Mouse (Mus musculus) right cerebral cortex, postnatal 10 days (tissue): ENCODE measurements around the gene Srek1.

Experiments
- DNase-seq, 2 experiments: peaks; one replicate each; pipeline ENCODE4 v3.0.0; 2021; ENCODE audit warnings: low spot score in 2 of 2

Srek1 gene

DNA sequence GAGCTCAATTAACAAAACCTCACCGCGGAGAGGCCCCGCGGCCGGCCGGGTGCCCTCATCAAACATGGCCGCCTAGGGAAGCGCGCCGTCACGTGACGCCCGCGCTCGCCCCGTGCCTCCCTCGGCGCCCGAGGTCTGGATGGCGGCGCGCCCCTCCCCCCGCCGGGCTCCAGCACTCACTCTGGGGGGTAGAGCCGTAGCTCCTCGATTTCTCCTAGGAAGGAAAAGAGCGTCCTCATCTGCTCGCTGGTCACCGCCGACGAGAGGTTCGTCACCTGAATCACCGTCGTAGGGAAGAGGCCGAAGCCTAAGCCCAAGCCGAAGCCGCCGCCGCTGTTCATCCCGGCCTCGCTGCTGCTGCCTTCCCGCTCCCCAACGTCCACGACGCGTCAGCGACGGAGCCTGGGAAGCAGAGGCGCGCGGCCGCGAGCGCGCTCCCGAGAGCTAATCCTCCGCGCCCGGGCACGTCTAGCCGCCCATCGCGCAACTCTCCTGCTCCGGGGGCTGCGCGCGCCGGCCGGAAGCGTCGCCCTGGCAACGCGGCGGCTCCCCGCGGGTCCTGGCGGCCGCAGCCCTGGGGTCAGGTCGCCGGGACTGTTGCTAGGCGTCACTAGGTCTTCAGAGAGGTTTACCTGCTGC lies at the start of gene Srek1:
TSS of gene Srek1 (minus strand) at position 490 of the 639 bp plus-strand sequence.
- DNase-seq: peak; percentile 96 to 98

DNA sequence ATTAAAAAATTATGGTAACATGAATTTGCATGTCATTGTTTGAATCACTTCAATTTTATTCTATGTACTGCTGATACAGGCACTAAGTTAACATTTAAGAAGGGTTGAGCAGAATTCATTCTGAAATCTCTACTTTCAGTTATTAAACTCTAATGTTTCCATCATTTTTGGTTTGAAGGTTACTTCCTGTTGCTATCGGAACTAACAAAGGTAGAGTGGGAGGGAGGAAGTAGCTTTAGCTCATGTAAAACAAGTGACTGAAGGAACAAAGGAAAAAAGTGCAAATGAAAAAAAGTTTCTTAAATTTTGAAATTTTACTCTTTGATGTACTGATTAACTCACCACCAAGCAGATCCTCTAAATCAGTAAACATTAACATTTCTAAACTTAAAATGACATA lies 47.9 kb upstream of the Srek1 start:
- DNase-seq: no peak

DNA sequence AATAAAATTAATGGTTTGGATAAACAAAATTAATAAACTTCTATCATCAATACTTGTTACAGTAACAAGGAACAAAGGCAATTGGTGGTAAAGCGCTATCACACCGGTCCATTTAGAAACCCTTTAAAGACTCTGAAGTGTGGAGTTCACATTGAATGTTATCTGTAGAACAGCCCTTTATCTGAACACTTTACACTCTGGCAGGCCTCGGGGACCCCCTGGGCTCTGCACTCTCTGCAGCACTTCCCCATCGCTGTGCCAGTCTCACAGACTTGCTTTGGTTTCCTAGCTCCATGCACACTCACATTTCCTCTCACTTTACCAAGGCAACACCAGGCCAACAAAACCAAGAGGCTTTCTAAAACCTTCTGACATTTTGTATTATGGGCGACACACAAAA lies 45.0 kb upstream of the Srek1 start:
- no peak for DNase-seq

DNA sequence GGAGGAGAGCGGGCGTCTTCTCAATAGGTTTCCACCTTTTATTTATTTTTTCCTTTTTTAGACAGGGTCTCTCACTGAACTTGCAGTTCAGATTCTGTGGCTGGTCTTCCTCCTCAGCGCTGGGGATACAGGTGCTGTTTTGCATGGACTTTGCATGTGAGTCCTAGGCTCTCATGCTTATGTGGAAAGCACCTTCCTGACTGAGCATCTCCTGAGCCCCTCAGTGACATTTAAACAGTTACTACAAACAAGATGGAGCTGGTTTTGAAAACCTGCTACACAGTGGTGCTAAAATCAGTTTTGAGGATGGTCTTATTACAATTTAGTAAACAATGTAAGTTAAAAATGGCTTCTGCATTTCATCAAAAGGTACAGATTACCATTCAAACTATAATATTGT lies 43.5 kb upstream of the Srek1 start:
- no peak for DNase-seq

DNA sequence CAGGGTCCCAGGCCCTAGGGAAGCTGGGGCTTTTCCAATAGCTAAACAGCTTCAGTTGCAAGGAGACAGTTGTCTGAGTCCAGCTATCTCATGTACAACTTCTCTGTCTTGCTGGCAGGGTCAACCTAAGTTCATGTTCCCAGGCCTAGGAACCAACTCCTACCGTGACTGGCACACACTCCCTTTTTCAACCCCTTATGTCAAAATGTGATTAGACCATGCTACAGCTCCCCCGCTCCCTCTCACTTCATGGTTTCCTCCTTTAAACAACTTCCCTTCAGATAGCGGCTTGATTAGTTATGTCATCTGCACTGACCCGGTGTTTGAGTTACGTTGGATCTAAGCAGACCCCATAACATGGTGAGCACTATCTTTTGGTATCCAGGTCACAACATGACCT lies 33.1 kb upstream of the Srek1 start:
- DNase-seq: no peak

DNA sequence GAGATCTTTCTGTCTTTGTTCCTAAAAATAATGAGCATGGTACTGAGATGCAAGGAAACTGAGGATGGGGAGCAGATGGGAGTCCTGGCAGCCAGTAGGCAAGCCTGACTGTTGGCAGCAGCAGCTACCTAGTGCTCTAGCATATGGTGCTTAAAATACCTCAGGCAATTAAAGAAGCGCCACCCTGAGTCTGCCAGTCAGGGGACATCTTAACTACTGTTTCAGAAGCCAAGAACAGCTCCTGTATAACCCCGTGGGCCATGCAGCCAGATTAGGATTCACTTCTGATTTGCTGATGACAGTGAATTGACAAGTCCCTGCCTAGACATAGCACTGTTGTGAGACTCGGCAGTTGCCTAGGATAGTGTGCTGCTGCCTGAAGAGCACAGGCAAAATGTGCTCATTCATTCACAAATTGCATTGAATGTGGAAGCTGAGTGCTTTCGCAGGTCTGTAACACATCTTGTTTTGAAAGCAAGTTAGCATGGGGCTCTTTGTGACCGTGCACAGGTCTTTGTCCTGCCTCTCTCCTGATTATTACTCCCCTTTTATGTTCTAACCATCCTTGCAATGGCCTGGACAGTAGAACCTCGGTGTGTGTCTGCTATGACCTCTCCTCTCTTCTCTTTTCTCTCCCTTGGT lies 31.9 kb upstream of the Srek1 start:
- DNase-seq: peak; percentile 81 to 89

DNA sequence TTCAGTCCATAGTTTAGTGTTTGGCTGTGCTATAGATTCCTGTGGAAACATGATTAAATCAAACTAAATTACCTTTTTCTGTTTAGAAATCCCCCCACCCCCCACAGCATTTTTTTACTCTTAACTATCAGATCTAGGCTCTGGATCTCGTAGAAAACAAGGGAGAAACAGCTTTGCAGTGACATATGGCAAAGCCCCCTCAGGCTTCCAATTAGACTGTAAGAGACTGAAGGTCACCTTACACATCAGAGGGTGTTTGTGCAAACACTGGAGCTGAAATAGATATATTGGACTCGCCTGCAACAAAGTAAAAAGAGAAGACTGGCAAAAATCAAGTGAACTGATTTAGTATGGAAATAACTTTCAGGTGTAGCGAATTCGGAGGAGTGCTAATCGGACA lies 29.3 kb upstream of the Srek1 start:
- no peak for DNase-seq

DNA sequence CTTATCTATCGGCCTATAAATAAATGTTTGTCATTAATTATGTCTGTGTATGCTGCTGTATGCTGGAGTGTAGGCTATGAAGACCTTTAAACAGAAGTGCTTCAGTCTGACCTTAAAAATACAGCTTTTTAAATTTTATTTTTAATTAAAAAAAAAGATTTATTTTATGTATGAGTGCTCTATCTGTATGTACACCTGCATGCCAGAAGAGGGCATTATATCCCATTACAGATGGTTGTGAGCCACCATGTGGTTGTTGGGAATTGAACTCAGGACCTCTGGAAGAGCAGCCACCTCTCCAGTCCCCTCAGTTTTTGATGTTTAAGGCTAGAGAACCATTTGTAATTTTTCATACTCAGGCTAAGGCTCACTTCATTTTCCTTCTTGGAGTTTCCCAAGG lies 26.6 kb upstream of the Srek1 start:
- DNase-seq: no peak

DNA sequence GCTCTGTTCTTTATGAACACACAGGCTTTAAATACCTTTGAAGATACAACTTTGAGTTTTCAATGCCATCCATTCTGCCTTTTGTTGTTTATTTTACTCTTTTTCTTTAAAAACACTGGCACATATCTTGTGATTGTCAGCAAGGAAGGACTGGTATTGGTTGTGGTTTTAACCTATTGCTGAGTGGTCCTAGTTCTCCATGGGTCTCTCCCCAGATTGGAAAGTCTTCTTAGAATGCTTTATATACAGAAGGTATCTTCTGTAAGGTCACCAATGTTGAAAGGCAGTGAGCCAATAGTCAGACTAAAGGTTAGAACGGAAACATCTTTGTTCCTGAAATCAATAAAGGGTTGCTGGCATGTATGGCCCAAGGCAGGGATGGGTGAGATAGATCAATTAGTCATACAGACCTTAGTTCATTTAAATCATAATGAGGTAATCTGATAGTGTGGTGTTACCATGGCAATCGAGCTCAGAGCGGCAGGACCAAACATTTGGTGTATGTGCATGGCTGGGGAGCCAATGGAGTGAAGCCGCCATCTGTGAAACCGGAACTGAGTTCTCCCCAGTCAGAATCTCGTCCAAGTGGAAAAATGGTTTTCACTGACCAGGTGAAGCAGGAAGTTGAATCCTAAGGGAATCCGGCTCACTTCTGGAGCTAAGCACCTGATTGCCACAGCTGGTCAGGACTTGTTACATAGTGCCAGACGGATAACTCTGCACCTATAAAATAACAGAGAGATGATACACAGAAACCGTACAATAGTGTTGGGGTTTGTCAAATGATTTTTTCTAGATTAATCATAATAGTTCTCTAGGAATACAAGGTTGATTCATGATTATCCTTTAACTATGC lies 20.5 kb upstream of the Srek1 start:
- no peak for DNase-seq

DNA sequence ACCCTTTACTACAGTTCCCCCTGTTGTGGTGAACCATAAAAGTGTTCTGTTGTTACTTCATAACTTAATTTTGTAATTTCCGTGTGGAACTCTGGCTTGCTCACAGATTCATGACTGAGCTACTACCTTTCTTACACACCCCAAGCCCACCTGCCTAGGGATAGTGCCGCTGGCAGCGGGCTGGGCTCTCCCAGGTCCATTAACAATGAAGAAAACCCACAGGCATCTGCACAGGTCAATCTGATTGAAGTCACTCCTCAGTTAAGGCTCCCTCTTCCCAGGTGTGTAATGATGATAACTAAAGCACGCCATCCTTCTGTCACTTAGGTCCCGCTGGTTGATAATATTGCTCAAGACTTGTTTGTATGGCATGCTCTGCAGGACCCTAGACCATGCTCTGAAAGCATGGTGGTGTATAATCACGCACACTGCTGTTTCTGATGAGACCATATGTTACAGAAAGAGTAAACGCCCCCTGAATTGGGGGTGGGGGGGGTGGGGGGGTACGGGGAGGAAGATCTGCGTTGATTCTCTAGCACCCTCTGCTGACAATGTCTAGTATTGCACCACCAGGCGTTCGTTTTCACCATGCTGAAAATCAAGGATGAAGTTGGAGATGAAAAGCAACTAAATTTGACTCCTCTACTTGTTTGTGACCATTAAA lies 5.6 kb upstream of the Srek1 start:
- peak in 1 of 2 experiments; percentile 49 for DNase-seq

DNA sequence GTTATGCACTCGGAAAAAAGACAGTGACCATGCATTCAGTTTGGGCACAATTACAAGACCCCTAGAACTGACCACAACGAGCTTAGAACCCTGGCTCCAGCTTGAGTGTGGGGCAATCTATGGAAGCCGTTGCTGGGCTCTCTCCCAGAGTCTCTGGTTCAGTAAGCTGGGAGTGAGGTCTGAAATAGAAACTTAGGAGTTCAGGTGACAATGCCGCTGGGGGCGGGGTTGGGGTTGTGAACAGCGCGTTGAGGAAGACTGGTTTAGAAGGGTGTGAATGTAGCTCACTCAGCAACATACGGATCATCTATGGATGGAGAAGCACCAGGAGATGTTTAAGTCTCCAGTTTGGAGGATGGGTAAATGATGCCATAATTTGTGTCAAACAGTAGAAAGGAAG lies 2.7 kb upstream of the Srek1 start:
- DNase-seq: no peak

DNA sequence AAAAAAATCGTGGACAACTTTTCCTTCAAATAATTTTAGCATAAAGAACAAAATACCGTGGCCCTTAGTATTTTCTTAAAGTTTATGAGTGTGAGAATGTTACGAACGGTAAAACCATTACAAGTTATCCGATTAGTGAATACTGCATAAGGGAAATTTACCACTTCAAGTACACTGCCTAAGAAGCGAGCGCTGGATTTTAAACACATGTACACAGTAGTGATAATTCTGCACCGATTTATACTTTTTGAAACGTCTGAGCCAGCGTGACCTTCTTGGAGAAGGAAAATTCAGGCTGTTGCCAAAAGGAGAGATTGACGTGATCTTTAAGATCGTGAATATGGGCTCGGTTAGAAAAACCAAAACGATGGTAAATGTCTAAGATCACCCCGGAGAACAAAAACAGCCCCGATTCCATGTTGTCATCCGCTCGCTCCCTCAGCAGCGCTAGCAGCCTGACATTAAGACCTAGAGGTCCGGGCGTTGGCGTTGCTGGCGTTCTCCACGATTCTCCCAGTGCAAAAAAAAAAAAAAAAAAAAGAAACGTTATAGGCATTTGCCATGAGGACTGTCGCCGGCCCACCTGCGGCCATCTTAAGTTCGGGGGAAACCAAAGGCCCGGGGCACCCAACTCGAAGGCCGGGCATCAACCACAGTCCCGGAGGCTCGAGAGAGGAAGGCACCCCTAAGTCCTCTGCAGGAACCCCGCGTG lies 845 bp downstream of the Srek1 start:
- DNase-seq: no peak

DNA sequence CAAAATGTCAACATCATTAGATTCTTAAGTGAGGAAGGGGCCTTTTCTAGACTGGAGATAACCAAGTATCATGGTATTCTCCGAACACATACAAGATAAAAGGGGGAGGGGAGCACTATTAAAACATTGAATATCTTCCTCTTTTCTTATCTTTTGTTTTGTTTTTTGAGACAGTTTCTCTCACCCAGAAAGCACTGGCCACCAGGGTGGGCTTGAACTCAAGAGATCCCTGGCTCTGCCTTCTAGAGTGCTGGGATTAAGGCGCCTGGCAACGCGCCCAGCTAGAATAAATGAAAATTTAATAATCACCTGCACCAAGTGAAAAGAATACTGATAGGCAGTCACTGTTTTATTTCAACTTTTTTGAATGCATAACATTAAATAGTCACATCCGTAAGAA lies 1.5 kb downstream of the Srek1 start:
- DNase-seq: peak; percentile 28 to 44

DNA sequence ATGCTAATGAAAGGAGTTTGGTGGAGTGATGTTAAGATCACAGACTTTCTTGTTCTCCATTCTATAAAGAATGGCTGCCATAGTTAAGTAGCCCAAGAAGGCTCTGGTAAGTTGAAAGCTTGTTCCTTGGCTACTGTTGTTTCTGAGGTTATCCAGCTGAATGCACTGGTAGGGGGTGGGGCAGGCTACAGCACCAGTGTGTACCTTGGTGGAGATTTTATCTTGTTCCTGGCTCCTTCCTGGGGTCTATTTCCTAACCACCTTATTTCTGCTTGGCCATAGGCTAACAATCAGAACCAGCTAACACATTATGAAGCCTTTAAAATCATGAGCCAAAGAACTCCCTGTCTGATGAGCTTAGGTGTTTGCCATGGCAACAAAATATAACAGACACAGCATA lies 3.6 kb downstream of the Srek1 start:
- DNase-seq: no peak

DNA sequence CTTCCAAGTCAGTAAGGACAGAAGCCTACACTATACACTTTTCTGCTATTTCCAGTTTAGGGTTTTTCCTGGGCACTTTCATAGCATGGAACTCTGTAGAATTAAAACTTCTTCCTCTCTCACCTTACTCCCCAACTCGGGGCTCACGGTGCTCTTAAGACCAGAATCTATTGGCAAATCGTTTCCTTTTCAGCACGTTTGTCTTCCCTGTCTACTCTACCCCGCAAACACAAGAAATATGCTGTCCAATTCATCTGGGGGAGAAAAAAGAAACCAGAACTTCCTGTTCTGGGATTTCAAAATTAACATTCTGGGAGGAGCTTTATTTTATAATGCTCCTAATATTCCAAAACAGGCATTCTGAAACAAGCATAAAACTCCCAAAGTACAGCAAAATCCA lies 6.5 kb downstream of the Srek1 start:
- no peak for DNase-seq

DNA sequence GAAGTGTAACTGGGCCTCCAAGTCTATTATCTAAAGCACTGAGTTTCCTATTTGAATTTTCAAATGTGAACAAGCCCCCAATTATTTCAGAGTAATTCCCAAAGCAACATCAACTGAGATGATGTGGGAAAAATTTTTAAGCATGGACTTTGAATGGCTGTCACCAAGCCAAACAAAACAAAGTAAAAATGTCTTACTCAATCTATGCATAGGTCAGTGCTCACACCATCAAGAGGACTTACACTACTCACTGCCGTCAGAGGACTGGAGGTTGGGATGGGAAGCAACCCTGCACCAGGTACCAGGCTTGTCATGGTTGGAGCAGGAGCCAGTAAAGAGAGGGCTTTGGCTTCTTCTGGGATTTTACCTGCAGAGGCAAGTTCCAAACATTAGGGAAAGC lies 10.8 kb downstream of the Srek1 start:
- DNase-seq: no peak

DNA sequence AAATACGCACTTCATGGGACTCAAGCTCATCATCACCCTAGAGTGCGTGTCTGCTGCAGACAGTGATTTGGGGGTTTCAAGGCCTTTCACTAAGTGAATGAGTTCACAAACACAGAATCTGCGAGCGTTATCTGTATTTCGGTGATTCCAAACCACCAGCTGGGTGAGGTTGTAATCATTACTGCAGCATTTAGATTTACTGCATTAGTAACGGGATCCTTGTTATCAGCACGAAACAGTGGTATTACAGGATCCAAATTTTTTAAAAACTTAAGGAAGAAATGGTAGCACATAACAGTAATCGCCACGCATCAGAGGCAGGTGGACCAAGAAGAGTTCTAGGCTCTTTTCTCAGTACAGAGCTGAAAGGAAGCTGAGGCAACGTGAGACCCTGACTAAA lies 12.4 kb downstream of the Srek1 start:
- DNase-seq: no peak

DNA sequence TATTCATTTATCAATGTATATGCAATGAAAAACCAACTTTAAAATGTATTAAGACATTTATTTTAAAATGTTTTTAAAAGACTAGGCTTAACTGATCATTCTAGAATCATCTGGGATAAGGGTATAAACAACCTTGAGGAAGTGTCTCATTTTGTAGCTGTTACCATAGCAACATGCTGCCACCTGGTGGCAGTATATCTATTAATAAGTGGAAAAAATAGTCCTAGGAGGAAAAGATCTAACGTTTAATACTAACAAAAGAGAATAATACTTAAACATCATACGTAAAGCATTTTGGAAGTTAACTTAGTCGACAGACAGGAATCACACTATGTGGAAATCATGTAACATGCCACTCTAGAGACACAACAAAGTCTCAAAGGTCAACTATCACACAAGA lies 23.0 kb downstream of the Srek1 start:
- peak in 1 of 2 experiments; percentile 38 for DNase-seq

DNA sequence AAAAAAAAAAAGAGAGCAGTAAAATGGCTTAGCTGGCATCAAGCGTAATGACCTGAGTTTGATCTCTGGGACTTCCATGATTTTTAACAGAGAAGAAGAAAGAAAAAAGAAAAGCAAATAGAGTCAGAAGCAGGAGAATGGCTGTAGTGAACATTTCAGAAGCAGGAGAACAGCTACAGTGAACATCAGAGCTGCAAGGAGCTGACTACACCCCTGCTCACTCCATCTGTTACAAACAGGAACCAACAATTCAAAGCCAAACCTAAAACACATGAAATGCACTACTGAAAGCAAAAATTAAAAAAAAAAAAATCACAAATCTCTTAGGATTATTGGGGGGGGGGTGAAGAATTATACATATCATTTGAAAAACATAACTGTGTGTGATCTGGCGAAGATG lies 28.7 kb downstream of the Srek1 start:
- no peak for DNase-seq

DNA sequence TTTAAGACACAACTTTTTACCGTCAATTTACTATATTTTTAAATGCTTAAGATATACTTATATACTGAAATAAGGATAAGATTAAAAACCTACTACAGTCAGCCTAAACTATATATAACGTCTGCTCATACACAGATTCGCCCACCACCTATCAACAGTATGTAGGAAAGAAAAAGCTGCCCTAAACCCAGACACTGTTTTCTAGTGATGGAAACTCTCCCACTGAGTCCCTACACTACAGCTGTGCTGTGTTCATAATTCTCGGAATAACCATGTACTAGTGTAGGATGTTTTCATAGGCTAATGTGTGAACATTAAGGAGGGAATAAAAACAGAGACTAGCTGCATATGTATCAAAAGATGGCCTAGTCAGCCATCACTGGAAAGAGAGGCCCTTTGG lies 29.2 kb downstream of the Srek1 start:
- no peak for DNase-seq

DNA sequence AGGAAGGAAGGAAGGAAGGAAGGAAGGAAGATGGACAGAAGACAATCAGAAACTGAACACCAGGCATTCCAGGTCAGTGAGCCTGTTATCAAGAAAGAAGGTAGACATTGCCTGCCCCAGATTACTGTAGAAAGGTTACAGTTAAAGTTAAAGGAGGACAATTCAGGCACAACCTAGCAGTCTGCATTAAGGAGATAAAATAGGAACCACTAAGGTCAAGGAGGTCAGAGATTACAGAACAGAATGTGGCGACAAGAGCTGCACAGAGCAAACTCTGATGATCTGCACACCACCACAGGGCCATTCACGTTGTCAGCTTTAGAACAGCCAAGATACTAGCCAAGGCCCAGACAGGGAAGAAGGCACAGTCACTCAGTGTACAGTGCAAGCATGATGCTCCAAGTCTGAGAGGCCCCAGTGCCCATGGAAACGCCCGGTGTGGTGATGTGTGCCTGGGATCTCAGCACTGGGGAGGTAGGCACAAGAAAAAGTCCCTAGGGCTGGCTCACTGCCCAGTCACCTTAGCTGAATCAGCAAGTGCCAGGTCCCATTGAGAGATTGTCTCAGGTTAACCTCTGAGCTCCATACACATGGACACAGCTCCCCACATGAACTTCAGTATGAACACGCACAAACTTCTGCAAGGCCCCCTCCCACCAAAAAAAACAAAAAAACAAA lies 38.9 kb downstream of the Srek1 start:
- no peak for DNase-seq
